Mouse (Mus musculus): ENCODE data around the gene Hydin. TPM values are rescaled to one million over a fixed set of nuclear protein-coding genes. Genes with fewer than 3 reads are reported as not detected.
A peak's percentile ranks its signal among the peaks of the same experiment; 100 is the strongest.

Gene Hydin
- 0.20 and 0.21 TPM in 2 replicates for polyA plus RNA-seq (2015; fragmentation: Nextera tagmentation; extraction: Ambion mirVana)

- H3K9me3 ChIP-seq: no peaks in the 10 kb centered on the region
- H3K4me2 ChIP-seq: peak within 1 kb of the TSS; percentile 79
- H3K9ac ChIP-seq: peak within 1 kb of the TSS; percentile 72
- H3K27ac ChIP-seq (replicated peaks): no peak within 1 kb of the TSS
- peak within 1 kb of the TSS; percentile 49 for H3K4me3 ChIP-seq
- no peaks in the 10 kb centered on the region for H3K36me3 ChIP-seq
- H3K4me1 ChIP-seq: peaks cover 11% of the 10 kb centered on the region
- H3K27me3 ChIP-seq (replicated peaks): peaks cover 13% of the 10 kb centered on the region
- 2% methylated on average over 15 of the region's 15 CpGs for WGBS
- no peak for ATAC-seq (ENCODE audit: extremely low read depth, insufficient number of reproducible peaks, low FRiP score, low TSS enrichment)
These were observed at the start of gene Hydin for GRCm38 (mm10) chr8:110266741-110267140. Gene Hydin (plus strand): TSS chr8:110266977.

- Histone ChIP-seq H3K27ac (replicated peaks) (no peak overlapping the region), H3K4me3 (peak overlapping the region; percentile 79), H3K36me3 (peaks cover 14% of the 10 kb centered on the region), H3K4me2 (peak overlapping the region; percentile 85), H3K27me3 (replicated peaks) (peaks cover 5% of the 10 kb centered on the region; the same call in 1 of the 2 replicates), H3K9ac (peak overlapping the region; percentile 17; the same call in 1 of the 2 replicates), H3K4me1 (peaks cover 13% of the 10 kb centered on the region), H3K9me3 (no peaks in the 10 kb centered on the region)
- WGBS: 31% methylated on average over 5 of the region's 5 CpGs
- no peak for ATAC-seq (ENCODE audit: extremely low read depth, insufficient number of reproducible peaks, low FRiP score, low TSS enrichment)
These were observed 49.6 kb upstream of the Hydin start for GRCm38 (mm10) chr8:110217198-110217597.

- H3K9ac ChIP-seq: peak overlapping the region; percentile 80
- WGBS: under 1% methylated on average over 43 of the region's 43 CpGs
- H3K4me1 ChIP-seq: peaks cover 13% of the 10 kb centered on the region
- H3K9me3 ChIP-seq: no peaks in the 10 kb centered on the region
- peaks cover 5% of the 10 kb centered on the region; the same call in 1 of the 2 replicates for H3K27me3 ChIP-seq (replicated peaks)
- peak overlapping the region; percentile 54 for H3K27ac ChIP-seq (replicated peaks)
- H3K36me3 ChIP-seq: peaks cover 19% of the 10 kb centered on the region
- H3K4me3 ChIP-seq: peak overlapping the region; percentile 79
- ATAC-seq (ENCODE audit: extremely low read depth, insufficient number of reproducible peaks, low FRiP score, low TSS enrichment): peak; percentile 99
- peak overlapping the region; percentile 85 for H3K4me2 ChIP-seq
These were observed 49.1 kb upstream of the Hydin start for GRCm38 (mm10) chr8:110217681-110218131.

- Histone ChIP-seq H3K27me3 (replicated peaks) (0 out of 2 replicates have a peak, but pooled peaks cover 2% of the 10 kb centered on the region), H3K4me1 (peaks cover 13% of the 10 kb centered on the region), H3K9me3 (no peaks in the 10 kb centered on the region), H3K36me3 (peaks cover 28% of the 10 kb centered on the region), H3K9ac (peak overlapping the region; percentile 80), H3K4me3 (peak overlapping the region; percentile 79), H3K27ac (replicated peaks) (no peak overlapping the region), H3K4me2 (peak overlapping the region; percentile 85)
- no peak for ATAC-seq (ENCODE audit: extremely low read depth, insufficient number of reproducible peaks, low FRiP score, low TSS enrichment)
- 55% methylated on average over 5 of the region's 5 CpGs for WGBS
These were observed 48.3 kb upstream of the Hydin start for GRCm38 (mm10) chr8:110218511-110218910.

- H3K27ac ChIP-seq (replicated peaks): no peak overlapping the region
- no peak overlapping the region for H3K4me2 ChIP-seq
- H3K4me3 ChIP-seq: no peak overlapping the region
- peaks cover 13% of the 10 kb centered on the region for H3K4me1 ChIP-seq
- no peaks in the 10 kb centered on the region for H3K9me3 ChIP-seq
- H3K27me3 ChIP-seq (replicated peaks): no peaks in the 10 kb centered on the region
- no peak overlapping the region for H3K9ac ChIP-seq
- H3K36me3 ChIP-seq: peaks cover 32% of the 10 kb centered on the region
- WGBS: 81% methylated on average over 14 of the region's 14 CpGs
- ATAC-seq (ENCODE audit: extremely low read depth, insufficient number of reproducible peaks, low FRiP score, low TSS enrichment): no peak
These were observed 45.8 kb upstream of the Hydin start for GRCm38 (mm10) chr8:110220936-110221335.

- Histone ChIP-seq H3K27ac (replicated peaks) (no peak overlapping the region), H3K9ac (no peak overlapping the region), H3K27me3 (replicated peaks) (no peaks in the 10 kb centered on the region), H3K4me1 (0 out of 2 replicates have a peak, but pooled peaks cover 2% of the 10 kb centered on the region), H3K4me3 (no peak overlapping the region), H3K36me3 (no peaks in the 10 kb centered on the region), H3K4me2 (no peak overlapping the region), H3K9me3 (no peaks in the 10 kb centered on the region)
- ATAC-seq (ENCODE audit: extremely low read depth, insufficient number of reproducible peaks, low FRiP score, low TSS enrichment): no peak
- 68% methylated on average over 6 of the region's 6 CpGs for WGBS
These were observed 36.0 kb upstream of the Hydin start for GRCm38 (mm10) chr8:110230803-110231202.

GRCm38 (mm10) chr8:110242278-110243177 is 24.2 kb upstream of the Hydin start:
- Histone ChIP-seq H3K27ac (replicated peaks) (no peak overlapping the region), H3K36me3 (no peaks in the 10 kb centered on the region), H3K4me1 (no peaks in the 10 kb centered on the region), H3K27me3 (replicated peaks) (no peaks in the 10 kb centered on the region), H3K4me3 (no peak overlapping the region), H3K9ac (no peak overlapping the region), H3K4me2 (no peak overlapping the region), H3K9me3 (no peaks in the 10 kb centered on the region)
- WGBS: 37% methylated on average over 7 of the region's 7 CpGs
- ATAC-seq (ENCODE audit: extremely low read depth, insufficient number of reproducible peaks, low FRiP score, low TSS enrichment): no peak

- H3K36me3 ChIP-seq: no peaks in the 10 kb centered on the region
- H3K4me3 ChIP-seq: no peak overlapping the region
- no peaks in the 10 kb centered on the region for H3K27me3 ChIP-seq (replicated peaks)
- no peak overlapping the region for H3K4me2 ChIP-seq
- 42% methylated on average over 2 of the region's 2 CpGs for WGBS
- no peak for ATAC-seq (ENCODE audit: extremely low read depth, insufficient number of reproducible peaks, low FRiP score, low TSS enrichment)
- H3K27ac ChIP-seq (replicated peaks): no peak overlapping the region
- no peaks in the 10 kb centered on the region for H3K4me1 ChIP-seq
- no peaks in the 10 kb centered on the region for H3K9me3 ChIP-seq
- H3K9ac ChIP-seq: no peak overlapping the region
These were observed 22.2 kb upstream of the Hydin start for GRCm38 (mm10) chr8:110244566-110244965.

GRCm38 (mm10) chr8:110247238-110247637 is 19.5 kb upstream of the Hydin start:
- Histone ChIP-seq H3K27me3 (replicated peaks) (no peaks in the 10 kb centered on the region), H3K27ac (replicated peaks) (no peak overlapping the region), H3K4me3 (no peak overlapping the region), H3K4me1 (no peaks in the 10 kb centered on the region), H3K36me3 (no peaks in the 10 kb centered on the region), H3K9me3 (no peaks in the 10 kb centered on the region), H3K4me2 (no peak overlapping the region), H3K9ac (no peak overlapping the region)
- ATAC-seq (ENCODE audit: extremely low read depth, insufficient number of reproducible peaks, low FRiP score, low TSS enrichment): no peak
- 74% methylated on average over 6 of the region's 6 CpGs for WGBS

- Histone ChIP-seq H3K9me3 (no peaks in the 10 kb centered on the region), H3K4me3 (no peak overlapping the region), H3K27me3 (replicated peaks) (0 out of 2 replicates have a peak, but pooled peaks cover 2% of the 10 kb centered on the region), H3K27ac (replicated peaks) (no peak overlapping the region), H3K36me3 (no peaks in the 10 kb centered on the region), H3K4me1 (no peaks in the 10 kb centered on the region), H3K9ac (no peak overlapping the region), H3K4me2 (no peak overlapping the region)
- no peak for ATAC-seq (ENCODE audit: extremely low read depth, insufficient number of reproducible peaks, low FRiP score, low TSS enrichment)
- WGBS: 69% methylated on average over 4 of the region's 4 CpGs
These were observed 12.8 kb upstream of the Hydin start for GRCm38 (mm10) chr8:110253986-110254385.

- Histone ChIP-seq H3K9ac (no peak overlapping the region), H3K9me3 (no peaks in the 10 kb centered on the region), H3K27ac (replicated peaks) (no peak overlapping the region), H3K4me1 (peaks cover 11% of the 10 kb centered on the region), H3K4me2 (peak overlapping the region; percentile 79; the same call in 1 of the 2 replicates), H3K4me3 (no peak overlapping the region), H3K36me3 (no peaks in the 10 kb centered on the region), H3K27me3 (replicated peaks) (peaks cover 13% of the 10 kb centered on the region)
- 39% methylated on average over 11 of the region's 11 CpGs for WGBS
- no peak for ATAC-seq (ENCODE audit: extremely low read depth, insufficient number of reproducible peaks, low FRiP score, low TSS enrichment)
These were observed 926 bp upstream of the Hydin start for GRCm38 (mm10) chr8:110265796-110266305.

Data from heart, embryonic 13.5 days (tissue).